Mouse (Mus musculus) limb, embryonic 15.5 days (tissue): Measurements from ENCODE around the gene Tmem211. TPM values are rescaled to one million over a fixed set of nuclear protein-coding genes. Genes with fewer than 3 reads are reported as not detected.
A peak's percentile ranks its signal among the peaks of the same experiment; 100 is the strongest.

Experiments used
- ATAC-seq: fragments of 200-750 bp; cut with Nextera tagmentation; 2 replicates; pipeline ENCODE4 v1.8.0; 2017; ENCODE audit warnings: low read depth, moderate TSS enrichment; ENCODE audit not compliant: insufficient number of reproducible peaks, low FRiP score, low TSS enrichment
- H3K27ac ChIP-seq: fragments of 300-500 bp; sonication (generic); 2 replicates; pipeline ENCODE4 v1.5.1; 2015; ENCODE audit warnings: moderate library complexity, mild to moderate bottlenecking, inconsistent platforms
- H3K27me3 ChIP-seq: fragments of 300-500 bp; sonication (generic); 2 replicates; pipeline ENCODE4 v1.6.1; 2015; ENCODE audit warnings: inconsistent platforms
- H3K36me3 ChIP-seq: fragments of 300-500 bp; sonication (generic); 2 replicates; pipeline ENCODE4 v1.6.1; 2015; ENCODE audit warnings: inconsistent platforms
- H3K4me1 ChIP-seq: fragments of 300-500 bp; sonication (generic); 2 replicates; pipeline ENCODE4 v1.6.1; 2015; ENCODE audit warnings: inconsistent platforms
- H3K4me2 ChIP-seq: fragments of 300-500 bp; sonication (generic); 2 replicates; pipeline ENCODE4 v1.6.1; 2015; ENCODE audit warnings: mild to moderate bottlenecking, inconsistent platforms
- H3K4me3 ChIP-seq: fragments of 300-500 bp; sonication (generic); 2 replicates; pipeline ENCODE4 v1.5.1; 2015; ENCODE audit warnings: mild to moderate bottlenecking, inconsistent platforms
- H3K9ac ChIP-seq: fragments of 300-500 bp; sonication (generic); 2 replicates; pipeline ENCODE4 v1.6.1; 2015; ENCODE audit warnings: inconsistent platforms
- H3K9me3 ChIP-seq: fragments of 300-500 bp; sonication (generic); 2 replicates; pipeline ENCODE4 v1.6.1; 2016; ENCODE audit warnings: inconsistent platforms
- WGBS: fragments of 180-500 bp; shearing (Covaris S2); methylation state at CpG from one replicate; pipeline ENCODE4 v1.1.7; 2015; 5-methylcytosine and 5-hydroxymethylcytosine counted together
- polyA plus RNA-seq: library from polyadenylated mRNA; unstranded; fragments of >200 nt; fragmentation: Nextera tagmentation; extraction: Ambion mirVana; gene quantifications from 2 replicates; pipeline ENCODE4 v1.2.1, GENCODE M21; 2015

Tmem211 gene
- polyA plus RNA-seq, 1 experiment from 2014 or later = 0.28 TPM

GRCm38 (mm10) chr5:113225686-113226435, 848 bp upstream of the Tmem211 start:
- ATAC-seq = no peak
- 22% methylated on average over 25 of the region's 25 CpGs for WGBS
- no peaks in the 10 kb centered on the region for H3K36me3 ChIP-seq
- H3K9ac ChIP-seq = 0 out of 2 replicates have a peak overlapping the region, but pooled peaks have one; percentile 20
- peaks cover 12% of the 10 kb centered on the region for H3K27me3 ChIP-seq
- H3K9me3 ChIP-seq = no peaks in the 10 kb centered on the region
- 0 out of 2 replicates have a peak overlapping the region, but pooled peaks have one; percentile 22 for H3K27ac ChIP-seq
- peak overlapping the region; percentile 53 for H3K4me2 ChIP-seq
- peak overlapping the region; percentile 30 for H3K4me3 ChIP-seq
- H3K4me1 ChIP-seq = peaks cover 21% of the 10 kb centered on the region

DNA sequence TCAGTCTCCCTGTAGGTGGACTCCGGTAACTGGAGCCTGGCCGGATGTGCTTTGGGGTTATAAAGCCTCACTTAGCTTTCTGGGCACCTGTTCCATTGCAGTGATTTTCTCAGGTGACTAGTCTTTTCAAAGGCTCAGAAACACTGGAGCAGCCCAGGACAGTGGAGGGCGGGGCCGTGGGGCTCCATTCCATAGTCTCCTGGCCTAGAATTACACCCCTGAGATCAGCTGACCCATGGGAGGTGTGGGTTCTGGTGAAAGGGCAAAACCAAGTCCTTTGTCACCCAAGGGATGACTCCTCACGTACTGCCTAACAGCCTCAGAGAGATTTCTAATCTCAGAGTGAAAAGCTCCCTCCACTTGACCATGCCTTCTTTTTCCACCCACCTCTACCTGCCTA, 3.5 kb downstream of the Tmem211 start:
- peaks cover 7% of the 10 kb centered on the region; the same call in 1 of the 2 replicates for H3K27me3 ChIP-seq
- ATAC-seq = no peak
- no peaks in the 10 kb centered on the region for H3K36me3 ChIP-seq
- 78% methylated on average over 5 of the region's 5 CpGs for WGBS
- no peak overlapping the region for H3K4me3 ChIP-seq
- no peaks in the 10 kb centered on the region for H3K9me3 ChIP-seq
- no peak overlapping the region for H3K27ac ChIP-seq
- H3K9ac ChIP-seq = no peak overlapping the region
- no peak overlapping the region for H3K4me2 ChIP-seq
- peaks cover 19% of the 10 kb centered on the region for H3K4me1 ChIP-seq

DNA sequence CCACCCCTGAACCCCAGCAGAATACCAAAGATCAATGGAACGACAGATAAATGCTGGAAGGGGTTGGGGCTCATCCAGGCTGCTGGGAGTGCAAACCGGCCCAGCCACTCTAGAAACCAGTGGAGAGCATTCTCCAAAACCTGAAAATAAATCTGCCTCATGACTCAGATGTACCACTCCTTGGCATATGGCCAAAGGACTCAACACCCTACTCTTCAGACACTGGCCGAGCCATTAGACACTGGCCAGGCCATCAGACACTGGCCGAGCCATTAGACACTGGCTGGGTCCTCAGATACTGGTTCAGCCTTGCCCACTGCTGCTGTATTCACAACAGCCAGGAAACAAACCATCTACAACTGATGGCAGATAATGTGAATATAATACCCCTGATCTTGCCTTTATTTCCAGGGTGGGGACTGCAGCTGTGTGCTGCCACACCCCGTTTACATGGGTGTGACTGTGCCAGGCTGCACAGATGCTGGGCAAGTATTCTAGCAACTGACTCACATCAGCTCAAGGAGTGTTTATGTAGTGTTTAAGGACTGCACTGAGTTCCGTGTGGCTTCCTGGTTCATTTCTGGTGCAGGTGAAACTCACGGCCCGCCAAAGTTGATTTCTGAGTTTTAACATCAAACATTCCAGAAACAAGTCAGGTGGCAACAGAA, 22.7 kb downstream of the Tmem211 start:
- WGBS = 68% methylated on average over 8 of the region's 8 CpGs
- ATAC-seq = no peak
- Histone ChIP-seq H3K27me3 (no peaks in the 10 kb centered on the region), H3K36me3 (no peaks in the 10 kb centered on the region), H3K4me2 (no peak overlapping the region), H3K4me1 (no peaks in the 10 kb centered on the region), H3K9ac (no peak overlapping the region), H3K4me3 (no peak overlapping the region), H3K9me3 (no peaks in the 10 kb centered on the region), H3K27ac (peak overlapping the region; percentile 69)

- WGBS = 93% methylated on average over 11 of the region's 11 CpGs
- no peak overlapping the region for H3K4me3 ChIP-seq
- H3K4me1 ChIP-seq = no peaks in the 10 kb centered on the region
- H3K4me2 ChIP-seq = no peak overlapping the region
- no peak overlapping the region for H3K9ac ChIP-seq
- H3K27ac ChIP-seq = no peak overlapping the region
- no peaks in the 10 kb centered on the region for H3K27me3 ChIP-seq
- no peaks in the 10 kb centered on the region for H3K9me3 ChIP-seq
- H3K36me3 ChIP-seq = no peaks in the 10 kb centered on the region
- ATAC-seq = no peak
Observed at GRCm38 (mm10) chr5:113250806-113251205, 24.1 kb downstream of the Tmem211 start.

- 77% methylated on average over 8 of the region's 8 CpGs for WGBS
- no peak overlapping the region for H3K9ac ChIP-seq
- no peak for ATAC-seq
- H3K9me3 ChIP-seq = no peaks in the 10 kb centered on the region
- no peak overlapping the region for H3K4me3 ChIP-seq
- no peak overlapping the region for H3K4me2 ChIP-seq
- no peak overlapping the region for H3K27ac ChIP-seq
- no peaks in the 10 kb centered on the region for H3K27me3 ChIP-seq
- H3K36me3 ChIP-seq = no peaks in the 10 kb centered on the region
- H3K4me1 ChIP-seq = no peaks in the 10 kb centered on the region
Observed at GRCm38 (mm10) chr5:113265637-113266036, 38.9 kb downstream of the Tmem211 start.

- no peak for ATAC-seq
- no peak overlapping the region for H3K4me2 ChIP-seq
- H3K9me3 ChIP-seq = no peaks in the 10 kb centered on the region
- no peak overlapping the region for H3K27ac ChIP-seq
- H3K4me1 ChIP-seq = no peaks in the 10 kb centered on the region
- no peaks in the 10 kb centered on the region for H3K36me3 ChIP-seq
- no peak overlapping the region for H3K9ac ChIP-seq
- H3K4me3 ChIP-seq = no peak overlapping the region
- H3K27me3 ChIP-seq = no peaks in the 10 kb centered on the region
Observed at GRCm38 (mm10) chr5:113268246-113268645, 41.5 kb downstream of the Tmem211 start.

DNA sequence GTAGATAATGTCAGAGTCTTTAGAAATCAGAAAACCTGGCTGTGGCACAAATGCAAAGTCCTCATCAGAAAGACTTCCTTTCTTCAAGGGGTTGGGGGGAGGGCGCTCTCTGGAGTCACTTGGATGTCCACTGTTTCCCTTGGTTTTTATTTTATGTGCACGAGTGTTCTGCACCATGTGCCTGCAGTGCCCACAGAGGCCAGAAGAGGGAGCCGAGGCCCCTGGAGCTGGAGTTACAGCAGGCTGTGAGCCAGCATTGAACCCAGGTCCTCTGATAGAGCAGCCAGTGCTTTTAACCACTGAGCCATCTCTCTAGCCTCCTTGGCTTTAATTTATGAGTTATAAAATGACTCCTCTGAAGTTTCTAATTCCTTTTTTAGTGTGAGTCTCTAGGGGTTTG, 43.3 kb downstream of the Tmem211 start:
- no peaks in the 10 kb centered on the region for H3K9me3 ChIP-seq
- WGBS = 79% methylated on average over 3 of the region's 3 CpGs
- H3K27me3 ChIP-seq = no peaks in the 10 kb centered on the region
- no peak overlapping the region for H3K4me2 ChIP-seq
- H3K36me3 ChIP-seq = no peaks in the 10 kb centered on the region
- no peak for ATAC-seq
- no peak overlapping the region for H3K4me3 ChIP-seq
- H3K9ac ChIP-seq = no peak overlapping the region
- no peak overlapping the region for H3K27ac ChIP-seq
- no peaks in the 10 kb centered on the region for H3K4me1 ChIP-seq

DNA sequence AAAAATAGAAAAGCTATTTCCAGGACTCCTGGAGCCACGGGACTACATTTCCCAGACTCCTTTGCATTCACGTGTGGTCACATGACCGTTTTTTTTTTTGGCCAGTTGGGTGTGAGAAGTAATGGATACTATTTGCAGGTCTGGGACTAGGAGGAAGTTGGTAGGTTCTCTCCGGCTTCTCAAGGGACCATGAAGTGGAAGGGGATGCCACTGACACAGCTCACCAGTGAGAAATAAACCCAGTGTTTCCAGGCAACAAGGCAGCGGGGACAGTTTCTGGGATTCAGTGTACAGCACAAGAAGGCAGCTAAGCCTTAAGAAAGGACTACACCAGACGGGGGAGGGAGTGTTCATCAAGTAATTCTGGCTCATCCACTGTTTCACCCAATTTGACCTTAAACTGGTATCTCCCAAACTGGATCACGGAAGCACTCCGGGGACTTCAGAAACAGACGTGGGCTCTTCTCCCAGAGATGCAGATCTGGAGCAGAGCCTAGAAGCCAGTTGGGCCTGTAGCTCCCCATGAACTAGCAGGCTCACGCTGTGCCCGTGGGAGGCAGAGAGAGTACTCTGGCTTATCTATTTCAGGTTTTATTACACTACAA, 44.6 kb downstream of the Tmem211 start:
- Histone ChIP-seq H3K4me1 (no peaks in the 10 kb centered on the region), H3K36me3 (no peaks in the 10 kb centered on the region), H3K27me3 (no peaks in the 10 kb centered on the region), H3K9me3 (no peaks in the 10 kb centered on the region), H3K4me2 (no peak overlapping the region), H3K27ac (no peak overlapping the region), H3K9ac (no peak overlapping the region), H3K4me3 (no peak overlapping the region)
- ATAC-seq = no peak
- 65% methylated on average over 11 of the region's 11 CpGs for WGBS

- Histone ChIP-seq H3K4me1 (no peaks in the 10 kb centered on the region), H3K9me3 (no peaks in the 10 kb centered on the region), H3K4me3 (no peak overlapping the region), H3K36me3 (no peaks in the 10 kb centered on the region), H3K4me2 (no peak overlapping the region), H3K9ac (no peak overlapping the region), H3K27me3 (no peaks in the 10 kb centered on the region), H3K27ac (no peak overlapping the region)
- no peak for ATAC-seq
- 70% methylated on average over 10 of the region's 10 CpGs for WGBS
Observed at GRCm38 (mm10) chr5:113275839-113276238, 49.1 kb downstream of the Tmem211 start.

DNA sequence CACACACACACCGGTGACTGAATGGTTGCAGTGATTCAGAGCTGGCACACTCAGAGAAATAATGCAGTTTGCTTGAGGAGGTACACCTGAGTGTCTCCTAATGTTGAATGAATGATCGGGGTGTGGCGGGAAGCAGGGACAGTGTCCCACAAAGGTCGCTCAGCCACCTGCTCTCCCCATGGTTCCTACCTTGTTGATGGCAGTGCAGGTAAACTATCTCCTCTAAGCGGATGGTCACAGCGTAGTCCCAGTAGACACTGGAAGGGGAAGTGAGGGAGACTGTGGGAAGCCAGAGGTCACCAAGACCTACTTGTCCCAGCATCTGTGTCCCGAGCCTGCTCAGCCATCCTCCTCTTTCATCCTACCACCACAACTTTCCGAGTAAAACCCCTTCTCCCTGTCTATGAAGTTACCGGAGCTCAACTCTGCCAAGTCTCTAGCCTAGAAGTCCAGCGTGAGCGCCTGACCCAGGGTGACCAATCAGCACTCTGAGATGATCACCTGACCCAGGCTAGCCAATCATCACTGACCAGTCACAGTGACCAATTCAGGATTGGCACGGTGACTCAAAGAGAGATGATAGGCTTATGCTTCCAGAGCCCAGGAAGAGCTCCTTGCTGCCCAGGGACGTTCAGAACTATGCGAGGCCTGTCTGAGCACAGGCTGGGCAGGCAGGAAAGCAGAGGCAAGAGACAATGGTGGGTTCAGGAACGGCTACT, 53.6 kb downstream of the Tmem211 start:
- H3K9me3 ChIP-seq = no peaks in the 10 kb centered on the region
- WGBS = 28% methylated on average over 15 of the region's 15 CpGs
- H3K4me1 ChIP-seq = no peaks in the 10 kb centered on the region
- no peak for ATAC-seq
- H3K27me3 ChIP-seq = peaks cover 4% of the 10 kb centered on the region; the same call in 1 of the 2 replicates
- H3K9ac ChIP-seq = no peak overlapping the region
- H3K4me2 ChIP-seq = peak overlapping the region; percentile 15; the same call in 1 of the 2 replicates
- H3K27ac ChIP-seq = no peak overlapping the region
- 0 out of 2 replicates have a peak overlapping the region, but pooled peaks have one; percentile 10 for H3K4me3 ChIP-seq
- no peaks in the 10 kb centered on the region for H3K36me3 ChIP-seq

DNA sequence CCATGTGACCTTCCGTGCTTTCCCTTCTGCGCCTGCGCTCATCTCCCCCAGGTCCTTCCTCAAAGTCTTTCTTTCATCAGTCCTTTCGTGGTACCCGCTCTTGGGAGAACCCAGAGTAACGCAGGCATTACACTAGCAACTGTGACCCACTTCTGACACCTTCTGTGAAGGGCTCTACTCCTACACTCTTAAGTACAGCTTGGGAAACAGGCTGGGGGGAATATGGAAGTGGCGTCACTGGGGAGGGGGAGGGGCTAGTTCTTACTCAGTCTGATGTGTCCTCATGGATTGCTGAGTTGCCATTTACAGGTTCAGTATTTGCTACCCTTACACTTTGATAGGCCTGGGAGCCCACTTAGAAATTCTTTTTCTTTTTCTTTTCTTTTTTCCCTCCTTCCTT, 54.8 kb downstream of the Tmem211 start:
- H3K27ac ChIP-seq = no peak overlapping the region
- no peaks in the 10 kb centered on the region for H3K36me3 ChIP-seq
- no peak overlapping the region for H3K4me3 ChIP-seq
- H3K4me1 ChIP-seq = no peaks in the 10 kb centered on the region
- no peak overlapping the region for H3K9ac ChIP-seq
- no peak for ATAC-seq
- 89% methylated on average over 7 of the region's 7 CpGs for WGBS
- peaks cover 17% of the 10 kb centered on the region for H3K27me3 ChIP-seq
- H3K4me2 ChIP-seq = no peak overlapping the region
- H3K9me3 ChIP-seq = no peaks in the 10 kb centered on the region
